Mouse (Mus musculus) intestine, embryonic 16.5 days (tissue): ENCODE results near the gene Dido1. TPM values are rescaled to one million over a fixed set of nuclear protein-coding genes. Genes with fewer than 3 reads are reported as not detected.

Experiments used
- ATAC-seq: fragments of 200-750 bp; cut with Nextera tagmentation; 2 replicates; pipeline ENCODE4 v1.8.0; 2017; ENCODE audit warnings: moderate TSS enrichment, moderate library complexity
- H3K27ac ChIP-seq: fragments of 300-500 bp; sonication (generic); 2 replicates; pipeline ENCODE4 v1.5.1; 2014; ENCODE audit warnings: mild to moderate bottlenecking, low read length
- H3K27me3 ChIP-seq: fragments of 300-500 bp; sonication (generic); replicated peaks from 2 replicates; pipeline ENCODE4 v1.6.1; 2014; ENCODE audit warnings: low read length, control low read depth, mixed read lengths; ENCODE audit not compliant: control insufficient read depth, insufficient read depth
- H3K36me3 ChIP-seq: fragments of 300-500 bp; sonication (generic); 2 replicates; pipeline ENCODE4 v1.6.1; 2014; ENCODE audit warnings: low read length, control low read depth; ENCODE audit not compliant: control insufficient read depth, insufficient read depth
- H3K4me1 ChIP-seq: fragments of 300-500 bp; sonication (generic); 2 replicates; pipeline ENCODE4 v1.6.1; 2014; ENCODE audit warnings: low read length, control low read depth, mixed read lengths; ENCODE audit not compliant: control insufficient read depth, insufficient read depth
- H3K4me2 ChIP-seq: fragments of 300-500 bp; sonication (generic); 2 replicates; pipeline ENCODE4 v1.6.1; 2014; ENCODE audit warnings: low read depth, low read length, control low read depth
- H3K4me3 ChIP-seq: fragments of 300-500 bp; sonication (generic); 2 replicates; pipeline ENCODE4 v1.5.1; 2014; ENCODE audit warnings: mild to moderate bottlenecking, low read length
- H3K9ac ChIP-seq: fragments of 300-500 bp; sonication (generic); 2 replicates; pipeline ENCODE4 v1.6.1; 2014; ENCODE audit warnings: low read depth, low read length
- H3K9me3 ChIP-seq: fragments of 300-500 bp; sonication (generic); 2 replicates; pipeline ENCODE4 v1.6.1; 2016; ENCODE audit warnings: low read length, control low read depth; ENCODE audit not compliant: control insufficient read depth
- WGBS: fragments of 180-500 bp; shearing (Covaris S2); extraction: QIAGEN DNeasy Blood & Tissue Kit; methylation state at CpG from one replicate; pipeline ENCODE4 v1.1.7; 2014; 5-methylcytosine and 5-hydroxymethylcytosine counted together
- polyA plus RNA-seq: library from polyadenylated mRNA; unstranded; fragments of >200 nt; fragmentation: Nextera tagmentation; extraction: Ambion mirVana; gene quantifications from 2 replicates; pipeline ENCODE4 v1.2.1, GENCODE M21; 2015

Dido1 gene
- polyA plus RNA-seq, 1 experiment from 2014 or later: 17.0 TPM

GRCm38 (mm10) chr2:180742820-180743219 lies 33.0 kb upstream of the Dido1 start:
- no peak overlapping the region for H3K27ac ChIP-seq
- no peaks in the 10 kb centered on the region for H3K4me1 ChIP-seq
- no peak overlapping the region for H3K9ac ChIP-seq
- no peak for ATAC-seq
- no peak overlapping the region for H3K4me3 ChIP-seq
- H3K36me3 ChIP-seq: no peaks in the 10 kb centered on the region
- no peak overlapping the region for H3K4me2 ChIP-seq
- no peaks in the 10 kb centered on the region for H3K27me3 ChIP-seq
- H3K9me3 ChIP-seq: no peaks in the 10 kb centered on the region
- 87% methylated on average over 6 of the region's 6 CpGs for WGBS

DNA sequence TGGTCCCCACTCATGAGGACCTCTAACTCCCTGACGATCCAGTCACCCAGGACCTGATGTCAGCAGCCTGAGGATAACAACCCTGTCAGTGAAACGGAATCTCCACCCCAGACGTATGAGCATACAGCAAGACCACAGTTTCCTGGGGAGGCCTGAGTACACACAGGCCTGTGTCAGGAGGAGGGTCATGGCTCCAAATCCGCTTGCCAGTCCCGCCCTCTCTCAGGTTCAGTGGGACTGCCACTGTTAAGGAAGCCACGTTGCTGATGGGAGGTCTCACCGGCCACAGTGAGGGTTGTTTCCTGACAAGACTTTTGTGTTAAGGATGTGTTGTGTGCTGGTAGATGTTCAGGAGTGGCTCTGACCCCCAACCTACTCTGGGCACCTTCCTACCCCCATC lies 31.6 kb upstream of the Dido1 start:
- no peak for ATAC-seq
- H3K9me3 ChIP-seq: no peaks in the 10 kb centered on the region
- no peak overlapping the region for H3K27ac ChIP-seq
- no peak overlapping the region for H3K9ac ChIP-seq
- H3K4me1 ChIP-seq: no peaks in the 10 kb centered on the region
- no peaks in the 10 kb centered on the region for H3K27me3 ChIP-seq
- 62% methylated on average over 7 of the region's 7 CpGs for WGBS
- H3K4me3 ChIP-seq: no peak overlapping the region
- H3K36me3 ChIP-seq: no peaks in the 10 kb centered on the region
- no peak overlapping the region for H3K4me2 ChIP-seq

GRCm38 (mm10) chr2:180740349-180740748 lies 30.6 kb upstream of the Dido1 start:
- no peak overlapping the region for H3K9ac ChIP-seq
- H3K27ac ChIP-seq: no peak overlapping the region
- no peak for ATAC-seq
- no peaks in the 10 kb centered on the region for H3K9me3 ChIP-seq
- H3K4me1 ChIP-seq: no peaks in the 10 kb centered on the region
- no peak overlapping the region for H3K4me2 ChIP-seq
- 24% methylated on average over 3 of the region's 3 CpGs for WGBS
- no peaks in the 10 kb centered on the region for H3K27me3 ChIP-seq
- no peak overlapping the region for H3K4me3 ChIP-seq
- H3K36me3 ChIP-seq: no peaks in the 10 kb centered on the region

- no peak for ATAC-seq
- no peaks in the 10 kb centered on the region for H3K4me1 ChIP-seq
- H3K27ac ChIP-seq: no peak overlapping the region
- H3K27me3 ChIP-seq: no peaks in the 10 kb centered on the region
- 75% methylated on average over 2 of the region's 2 CpGs for WGBS
- no peak overlapping the region for H3K4me2 ChIP-seq
- H3K9ac ChIP-seq: no peak overlapping the region
- no peak overlapping the region for H3K4me3 ChIP-seq
- H3K36me3 ChIP-seq: no peaks in the 10 kb centered on the region
- no peaks in the 10 kb centered on the region for H3K9me3 ChIP-seq
These were observed 28.2 kb upstream of the Dido1 start for GRCm38 (mm10) chr2:180737984-180738383.

- no peak for ATAC-seq
- 79% methylated on average over 7 of the region's 7 CpGs for WGBS
These were observed 25.4 kb upstream of the Dido1 start for GRCm38 (mm10) chr2:180735232-180735631.

DNA sequence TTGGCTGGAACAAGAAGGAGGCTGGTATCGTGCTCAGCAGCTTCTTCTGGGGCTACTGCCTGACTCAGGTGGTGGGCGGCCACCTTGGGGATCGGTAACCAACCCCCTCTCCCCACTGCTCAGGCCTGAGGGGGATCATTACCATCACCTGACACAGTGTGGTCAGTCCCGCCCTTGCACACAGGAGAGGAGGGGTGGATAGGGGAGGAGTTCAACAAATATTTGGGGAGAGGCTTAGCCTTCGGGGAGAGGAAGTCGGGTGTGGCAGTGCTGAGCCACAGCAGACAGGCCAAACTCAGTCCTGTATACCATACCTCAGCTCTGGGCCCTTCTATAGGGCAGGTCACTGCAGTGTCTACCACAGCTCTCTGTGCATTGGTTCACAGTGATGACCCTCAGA lies 22.2 kb upstream of the Dido1 start:
- 0 out of 2 replicates have a peak, but pooled peaks cover 3% of the 10 kb centered on the region for H3K27me3 ChIP-seq
- no peak overlapping the region for H3K4me2 ChIP-seq
- no peak for ATAC-seq

More at GRCm38 (mm10) chr2:180735232-180735631, 25.4 kb upstream of the Dido1 start:
- no peak overlapping the region for H3K9ac ChIP-seq
- 0 out of 2 replicates have a peak, but pooled peaks cover 6% of the 10 kb centered on the region for H3K4me1 ChIP-seq
- 0 out of 2 replicates have a peak, but pooled peaks cover 3% of the 10 kb centered on the region for H3K27me3 ChIP-seq
- no peak overlapping the region for H3K4me3 ChIP-seq
- no peak overlapping the region for H3K27ac ChIP-seq
- H3K4me2 ChIP-seq: no peak overlapping the region
- no peaks in the 10 kb centered on the region for H3K36me3 ChIP-seq
- no peaks in the 10 kb centered on the region for H3K9me3 ChIP-seq

DNA sequence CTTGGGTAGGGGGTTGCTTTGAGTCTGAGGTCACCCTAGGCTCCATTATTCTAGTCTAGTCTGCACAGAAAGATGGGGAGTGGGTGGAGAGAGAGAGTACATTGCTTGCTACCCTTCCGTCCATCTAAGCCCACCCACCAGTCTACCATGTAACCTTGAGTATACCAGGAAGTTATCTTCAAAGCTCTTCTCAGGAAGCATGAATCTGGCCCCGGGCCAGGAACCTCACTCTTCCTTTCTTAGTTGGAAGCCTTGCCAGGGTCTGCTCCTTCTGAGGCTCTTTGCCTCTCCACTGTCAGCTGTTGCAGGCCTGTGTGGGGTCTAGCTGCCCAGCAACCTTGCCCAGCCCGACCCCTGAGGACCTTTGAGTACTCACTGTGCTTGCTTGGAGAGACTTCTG lies 21.2 kb upstream of the Dido1 start:
- 62% methylated on average over 3 of the region's 3 CpGs for WGBS
- H3K4me3 ChIP-seq: no peak overlapping the region
- ATAC-seq: no peak
- 0 out of 2 replicates have a peak, but pooled peaks cover 6% of the 10 kb centered on the region for H3K4me1 ChIP-seq
- no peak overlapping the region for H3K27ac ChIP-seq
- no peaks in the 10 kb centered on the region for H3K9me3 ChIP-seq
- no peaks in the 10 kb centered on the region for H3K36me3 ChIP-seq
- H3K27me3 ChIP-seq: 0 out of 2 replicates have a peak, but pooled peaks cover 3% of the 10 kb centered on the region
- H3K9ac ChIP-seq: no peak overlapping the region
- no peak overlapping the region for H3K4me2 ChIP-seq

More for the DNA sequence above, 22.2 kb upstream of the Dido1 start:
- Histone ChIP-seq H3K27ac (no peak overlapping the region), H3K9me3 (no peaks in the 10 kb centered on the region), H3K9ac (no peak overlapping the region), H3K36me3 (no peaks in the 10 kb centered on the region), H3K4me1 (0 out of 2 replicates have a peak, but pooled peaks cover 6% of the 10 kb centered on the region), H3K4me3 (no peak overlapping the region)
- 48% methylated on average over 6 of the region's 6 CpGs for WGBS

- Histone ChIP-seq H3K4me2 (no peak overlapping the region), H3K36me3 (peaks cover 3% of the 10 kb centered on the region; the same call in 1 of the 2 replicates), H3K9me3 (no peaks in the 10 kb centered on the region), H3K4me3 (no peak overlapping the region), H3K4me1 (peaks cover 16% of the 10 kb centered on the region), H3K27ac (no peak overlapping the region), H3K27me3 (0 out of 2 replicates have a peak, but pooled peaks cover under 1% of the 10 kb centered on the region), H3K9ac (no peak overlapping the region)
- 53% methylated on average over 4 of the region's 4 CpGs for WGBS
- no peak for ATAC-seq
These were observed 17.8 kb upstream of the Dido1 start for GRCm38 (mm10) chr2:180727613-180728021.

GRCm38 (mm10) chr2:180726658-180727442 lies 17.1 kb upstream of the Dido1 start:
- Histone ChIP-seq H3K36me3 (peaks cover 6% of the 10 kb centered on the region), H3K9me3 (no peaks in the 10 kb centered on the region), H3K27ac (no peak overlapping the region), H3K9ac (no peak overlapping the region), H3K27me3 (no peaks in the 10 kb centered on the region), H3K4me1 (peaks cover 13% of the 10 kb centered on the region), H3K4me3 (no peak overlapping the region), H3K4me2 (no peak overlapping the region)
- no peak for ATAC-seq
- 63% methylated on average over 6 of the region's 6 CpGs for WGBS
